19 mouse cellular contexts compared by ENCODE assay signal in the genomic region with DNA sequence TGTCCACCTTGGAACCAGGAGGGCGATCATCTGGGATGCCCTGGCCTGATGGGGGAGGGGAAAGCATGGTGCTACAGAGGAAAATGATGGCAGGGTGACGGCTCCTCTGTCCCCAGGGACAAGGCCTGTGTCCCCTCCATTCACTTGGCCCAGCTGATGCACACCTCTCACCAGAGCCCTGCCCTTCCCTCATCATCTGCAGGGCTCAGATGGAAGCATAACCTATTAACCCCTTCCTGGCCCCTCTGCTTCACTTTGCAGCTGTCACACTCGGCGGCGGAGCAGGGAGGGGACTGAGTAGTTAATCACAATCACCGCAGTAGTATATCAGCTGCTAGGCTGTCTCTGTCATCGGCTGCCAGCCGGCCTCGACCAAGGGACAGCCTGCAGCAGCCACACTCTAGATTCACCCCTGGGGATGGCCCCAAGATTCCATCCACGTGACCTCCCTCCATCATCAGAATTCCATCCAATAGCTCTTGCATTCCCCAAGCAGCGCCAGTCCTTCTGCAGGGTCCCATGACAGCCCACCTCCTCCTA. TPM values are rescaled to one million over a fixed set of nuclear protein-coding genes. Genes with fewer than 3 reads are reported as not detected.
DNase-seq lines count a peak whose midpoint lies in the region; ATAC-seq and TF ChIP-seq lines count a peak whose summit lies in the region.
"Had no signal": no experiment of that assay in that cellular context is flagged by ENCODE, and none has a peak within 500 bp of the region (broad histone marks: within the 10 kb centered on the region; RNA-seq: fewer than 3 reads in every experiment).

No protein-coding gene starts in this region.

- no peak for TF ChIP-seq POLR2A in limb, embryonic 14.5 days (IDR thresholded peaks at IDR 0.05; ENCODE audit: borderline replicate concordance, extremely low read depth, insufficient read depth, insufficient read length)

- H3K9ac ChIP-seq in embryonic facial prominence, embryonic 14.5 days (ENCODE audit: low read depth, low read length), result no peak overlapping the region
- no peak overlapping the region for H3K9ac ChIP-seq in limb, embryonic 14.5 days (ENCODE audit: low read depth, low read length, severe bottlenecking)
- peak overlapping the region; percentile 55 for H3K9ac ChIP-seq in neural tube, embryonic 13.5 days
- H3K9ac ChIP-seq: embryonic facial prominence, embryonic 13.5 days; heart, embryonic 12.5 days had no signal

- no peaks in the 10 kb centered on the region for H3K36me3 ChIP-seq in embryonic facial prominence, embryonic 14.5 days (ENCODE audit: control insufficient read depth, insufficient read depth, low read length)
- no peaks in the 10 kb centered on the region for H3K36me3 ChIP-seq in limb, embryonic 14.5 days (ENCODE audit: control insufficient read depth, insufficient read depth, low read length)
- no peaks in the 10 kb centered on the region for H3K36me3 ChIP-seq in neural tube, embryonic 13.5 days
- H3K36me3 ChIP-seq: embryonic facial prominence, embryonic 13.5 days; heart, embryonic 12.5 days had no signal

- DNase-seq in embryo, embryonic 10 days (ENCODE audit: low spot score), result peak; percentile 31
- DNase-seq in embryo, embryonic 9.5 days (ENCODE audit: extremely low spot score), result no peak
- DNase-seq in embryonic facial prominence, embryonic 14.5 days (ENCODE audit: low spot score), result peak; percentile 57
- DNase-seq in limb, embryonic 14.5 days (ENCODE audit: low spot score), result peak; percentile 32
- no peak for DNase-seq in cerebellum, postnatal 25 days
- no peak for DNase-seq in frontal cortex, adult 2 months (ENCODE audit: extremely low spot score in 1 of 2, low spot score in 1 of 2)
- DNase-seq: cerebellum, adult 18-20 months; gastrocnemius, postnatal 25 days; heart, postnatal 4 days; kidney, adult 9 months; right cerebral cortex, postnatal 4 days had no signal

- no peaks in the 10 kb centered on the region for H3K4me1 ChIP-seq in embryonic facial prominence, embryonic 14.5 days (ENCODE audit: control insufficient read depth, insufficient read depth, low read length)
- H3K4me1 ChIP-seq in limb, embryonic 14.5 days (ENCODE audit: control insufficient read depth, insufficient read depth, low read length), result no peaks in the 10 kb centered on the region
- peaks cover 39% of the 10 kb centered on the region for H3K4me1 ChIP-seq in neural tube, embryonic 13.5 days (replicated peaks)

- 54% methylated on average over 11 of the region's 11 CpGs for WGBS in embryonic facial prominence, embryonic 14.5 days
- WGBS in limb, embryonic 14.5 days, result 47% methylated on average over 11 of the region's 11 CpGs
- 17% methylated on average over 11 of the region's 11 CpGs for WGBS in neural tube, embryonic 13.5 days

- H3K9me3 ChIP-seq in embryonic facial prominence, embryonic 14.5 days (ENCODE audit: control insufficient read depth, low read length), result no peaks in the 10 kb centered on the region
- H3K9me3 ChIP-seq in limb, embryonic 14.5 days (ENCODE audit: control insufficient read depth, low read length), result no peaks in the 10 kb centered on the region
- H3K9me3 ChIP-seq in neural tube, embryonic 13.5 days, result no peaks in the 10 kb centered on the region
- H3K9me3 ChIP-seq: embryonic facial prominence, embryonic 13.5 days; heart, embryonic 12.5 days had no signal

- H3K27ac ChIP-seq in embryonic facial prominence, embryonic 14.5 days (replicated peaks; ENCODE audit: low read depth, low read length), result no peak overlapping the region
- no peak overlapping the region for H3K27ac ChIP-seq in limb, embryonic 14.5 days (replicated peaks; ENCODE audit: low read depth, low read length)
- peak overlapping the region; percentile 64 for H3K27ac ChIP-seq in neural tube, embryonic 13.5 days (replicated peaks)
- H3K27ac ChIP-seq: embryonic facial prominence, embryonic 13.5 days had no signal

- ATAC-seq in embryonic facial prominence, embryonic 14.5 days (ENCODE audit: low read depth), result peak; percentile 60; the same call in 1 of the 2 replicates
- peak; percentile 32; the same call in 1 of the 2 replicates for ATAC-seq in limb, embryonic 14.5 days (ENCODE audit: low FRiP score, low read depth)
- ATAC-seq in neural tube, embryonic 13.5 days (ENCODE audit: low read depth), result peak; percentile 45
- no peak for ATAC-seq in megakaryocyte, adult 5-6 weeks (ENCODE audit: poor library complexity, severe bottlenecking)

- no peak overlapping the region for H3K4me3 ChIP-seq in embryonic facial prominence, embryonic 14.5 days (ENCODE audit: low read depth, low read length)
- no peak overlapping the region for H3K4me3 ChIP-seq in limb, embryonic 14.5 days (replicated peaks; ENCODE audit: low read length)
- H3K4me3 ChIP-seq in neural tube, embryonic 13.5 days, result no peak overlapping the region
- H3K4me3 ChIP-seq: embryonic facial prominence, embryonic 13.5 days; heart, embryonic 12.5 days had no signal

- peaks cover 4% of the 10 kb centered on the region for H3K27me3 ChIP-seq in embryonic facial prominence, embryonic 14.5 days (replicated peaks; ENCODE audit: control insufficient read depth, insufficient read depth, low read length)
- peaks cover 6% of the 10 kb centered on the region for H3K27me3 ChIP-seq in limb, embryonic 14.5 days (ENCODE audit: control insufficient read depth, insufficient read depth, low read length)
- peaks cover 4% of the 10 kb centered on the region; the same call in 1 of the 2 replicates for H3K27me3 ChIP-seq in neural tube, embryonic 13.5 days

- H3K4me2 ChIP-seq in embryonic facial prominence, embryonic 14.5 days (ENCODE audit: low read depth, low read length), result no peak overlapping the region
- no peak overlapping the region for H3K4me2 ChIP-seq in limb, embryonic 14.5 days (replicated peaks; ENCODE audit: low read depth, low read length, severe bottlenecking)
- H3K4me2 ChIP-seq in neural tube, embryonic 13.5 days, result peak overlapping the region; percentile 20
- H3K4me2 ChIP-seq: embryonic facial prominence, embryonic 13.5 days; heart, embryonic 12.5 days; liver, embryonic 11.5 days had no signal

RNA-seq across cellular contexts. Expression of gene Slc52a3, which starts 28.6 kb away (rescaled TPM):
- 2.4 and 2.8 TPM in 2 replicates for polyA plus RNA-seq in embryonic facial prominence, embryonic 14.5 days (2014; fragmentation: Nextera tagmentation; extraction: Ambion mirVana)
- 2.7 TPM in 2 replicates for polyA plus RNA-seq in limb, embryonic 14.5 days (2012; rRNA removed)
- 3.4 and 3.6 TPM in 2 replicates for polyA plus RNA-seq in limb, embryonic 14.5 days (2014; fragmentation: Nextera tagmentation; extraction: Ambion mirVana)
- 0.99 and 1.1 TPM in 2 replicates for polyA plus RNA-seq in neural tube, embryonic 13.5 days (2015; fragmentation: Nextera tagmentation; extraction: Ambion mirVana)
- total RNA-seq in megakaryocyte, adult 5-6 weeks (2015), result 1.0 and 1.4 TPM in 2 replicates
- total RNA-seq in megakaryocyte, adult 5-6 weeks (2017), result 0.07 and 0.53 TPM in 2 replicates
- 3.2 and 3.8 TPM in 2 replicates for polyA plus RNA-seq in frontal cortex, adult 2 months (2012; rRNA removed)

RNA-seq across cellular contexts. Expression of gene Fam110a, which starts 44.9 kb away (rescaled TPM):
- 18.8 and 21.2 TPM in 2 replicates for polyA plus RNA-seq in embryonic facial prominence, embryonic 14.5 days (2014; fragmentation: Nextera tagmentation; extraction: Ambion mirVana)
- 14.6 and 19.8 TPM in 2 replicates for polyA plus RNA-seq in limb, embryonic 14.5 days (2012; rRNA removed)
- 21.3 and 23.5 TPM in 2 replicates for polyA plus RNA-seq in limb, embryonic 14.5 days (2014; fragmentation: Nextera tagmentation; extraction: Ambion mirVana)
- polyA plus RNA-seq in neural tube, embryonic 13.5 days (2015; fragmentation: Nextera tagmentation; extraction: Ambion mirVana), result 48.1 and 52.1 TPM in 2 replicates
- 7.8 and 14.8 TPM in 2 replicates for total RNA-seq in megakaryocyte, adult 5-6 weeks (2015)
- total RNA-seq in megakaryocyte, adult 5-6 weeks (2017), result 6.0 and 8.6 TPM in 2 replicates
- 6.3 and 6.7 TPM in 2 replicates for polyA plus RNA-seq in frontal cortex, adult 2 months (2012; rRNA removed)

RNA-seq across cellular contexts. Expression of gene Scrt2, which starts 56.4 kb away (rescaled TPM):
- polyA plus RNA-seq in embryonic facial prominence, embryonic 14.5 days (2014; fragmentation: Nextera tagmentation; extraction: Ambion mirVana), result 0.29 TPM in 2 replicates
- polyA plus RNA-seq in limb, embryonic 14.5 days (2012; rRNA removed), result 0.08 and 0.36 TPM in 2 replicates
- polyA plus RNA-seq in limb, embryonic 14.5 days (2014; fragmentation: Nextera tagmentation; extraction: Ambion mirVana), result not detected in 2 replicates
- 30.0 and 30.2 TPM in 2 replicates for polyA plus RNA-seq in neural tube, embryonic 13.5 days (2015; fragmentation: Nextera tagmentation; extraction: Ambion mirVana)
- total RNA-seq in megakaryocyte, adult 5-6 weeks (2015), result not detected in 2 replicates
- not detected in 2 replicates for total RNA-seq in megakaryocyte, adult 5-6 weeks (2017)
- polyA plus RNA-seq in frontal cortex, adult 2 months (2012; rRNA removed), result 15.5 and 19.7 TPM in 2 replicates
- total RNA-seq: CH12.LX; gastrocnemius, postnatal 25 days; heart, postnatal 4 days had no signal
- polyA plus RNA-seq: liver, embryonic 11.5 days; lung, embryonic 16.5 days; thymus, postnatal 0 days had no signal

Comparison
In these comparisons a context has a peak if more than half of its experiments do, and no peak if none do; other contexts are left out.
1. DNase-seq: peak in embryo, embryonic 10 days (single experiment), embryonic facial prominence, embryonic 14.5 days (single experiment) and limb, embryonic 14.5 days (single experiment); none in embryo, embryonic 9.5 days (single experiment), cerebellum, postnatal 25 days (0 of 2) and frontal cortex, adult 2 months (0 of 2).
2. RNA of gene Scrt2, which starts 56.4 kb away (polyA plus RNA-seq): 30.0 to 30.2 TPM in neural tube, embryonic 13.5 days and 15.5 to 19.7 TPM in frontal cortex, adult 2 months; 0.08 to 0.36 TPM in limb, embryonic 14.5 days and 0.29 TPM in embryonic facial prominence, embryonic 14.5 days; every median in the first group is over 10 times any median in the second.